Mouse (Mus musculus) spleen, postnatal 10 days (tissue): ENCODE data around the gene Zfp58.
"Not testable (repeated sequence)": the region's sequence is repeated elsewhere in the genome, so short reads cannot be mapped to it uniquely, and the experiment has no call there.

ENCODE experiments used
- DNase-seq, 2 experiments: peaks; one replicate each; pipeline ENCODE4 v3.0.0; 2021 to 2022; ENCODE audit warnings: low spot score in 2 of 2

Zfp58 gene

DNA sequence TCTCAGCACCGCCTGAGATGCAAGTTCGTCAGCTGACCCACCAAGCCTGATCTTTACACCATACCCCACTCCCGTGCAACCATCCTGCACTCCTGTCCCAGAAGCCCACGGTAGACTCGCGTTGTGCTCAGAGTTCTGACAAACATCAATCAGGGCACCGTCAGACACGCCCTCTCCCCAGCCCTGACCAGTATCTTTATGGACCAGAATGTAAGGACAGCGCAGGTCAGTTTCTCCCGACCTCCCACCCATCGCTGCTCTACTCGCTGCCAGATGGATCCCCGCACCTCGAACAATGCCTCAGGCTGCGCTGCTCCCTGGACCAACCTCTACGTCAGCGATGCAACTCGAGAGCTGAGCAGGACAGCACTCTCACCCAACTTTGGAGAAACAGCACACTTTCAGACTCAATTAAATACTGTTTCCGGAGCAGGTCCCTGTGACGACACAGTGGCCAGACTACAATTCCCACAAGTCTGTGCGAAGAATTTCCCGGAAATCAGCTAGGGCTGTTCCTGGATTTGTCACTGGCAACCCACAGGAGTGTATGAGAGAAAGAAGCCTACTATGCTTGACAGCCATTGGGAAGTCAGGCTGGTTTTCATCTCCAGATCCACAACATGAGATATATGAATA, at the start of gene Zfp58:
Zfp58 (minus strand) TSS at position 472 of the 636 bp plus-strand sequence.
- DNase-seq = peak; percentile 45 to 75

GRCm38 (mm10) chr13:67545941-67546340, 45.6 kb upstream of the Zfp58 start:
- no peak for DNase-seq

GRCm38 (mm10) chr13:67527049-67527730, 26.8 kb upstream of the Zfp58 start:
- no peak for DNase-seq

- peak; percentile 83 to 92 for DNase-seq
These were observed 25.5 kb upstream of the Zfp58 start, which contains the start of the genes Gm26965 and Zfp87 for GRCm38 (mm10) chr13:67525753-67526410. TSS of gene Gm26965 (minus strand) at chr13:67526151. TSS of gene Zfp87 (minus strand) at chr13:67526177.

- DNase-seq = no peak
These were observed 553 bp upstream of the Zfp58 start for GRCm38 (mm10) chr13:67500908-67501307.

DNA sequence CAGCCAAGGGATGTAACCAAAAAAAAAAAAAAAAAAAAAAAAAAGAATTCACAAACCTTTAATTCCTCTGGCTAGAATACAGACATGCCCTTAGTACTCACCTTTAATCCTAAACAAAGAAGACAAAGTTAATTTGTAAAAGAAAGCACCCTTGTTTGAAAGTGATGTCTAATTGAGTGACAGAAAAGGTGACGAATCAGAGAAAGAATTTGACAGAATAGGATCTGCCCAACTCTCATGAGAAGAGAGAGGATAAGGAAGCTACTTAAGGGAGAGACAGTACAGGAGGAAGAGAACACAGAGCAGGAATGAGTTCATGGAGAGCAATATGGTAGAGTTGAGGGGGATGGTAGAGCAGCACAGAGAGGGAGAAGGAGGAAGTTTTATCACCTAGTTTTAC, 4.7 kb downstream of the Zfp58 start:
- DNase-seq = no peak

- DNase-seq = peak in 1 of 2 experiments; percentile 14
These were observed 15.9 kb downstream of the Zfp58 start for GRCm38 (mm10) chr13:67484424-67484811.

DNA sequence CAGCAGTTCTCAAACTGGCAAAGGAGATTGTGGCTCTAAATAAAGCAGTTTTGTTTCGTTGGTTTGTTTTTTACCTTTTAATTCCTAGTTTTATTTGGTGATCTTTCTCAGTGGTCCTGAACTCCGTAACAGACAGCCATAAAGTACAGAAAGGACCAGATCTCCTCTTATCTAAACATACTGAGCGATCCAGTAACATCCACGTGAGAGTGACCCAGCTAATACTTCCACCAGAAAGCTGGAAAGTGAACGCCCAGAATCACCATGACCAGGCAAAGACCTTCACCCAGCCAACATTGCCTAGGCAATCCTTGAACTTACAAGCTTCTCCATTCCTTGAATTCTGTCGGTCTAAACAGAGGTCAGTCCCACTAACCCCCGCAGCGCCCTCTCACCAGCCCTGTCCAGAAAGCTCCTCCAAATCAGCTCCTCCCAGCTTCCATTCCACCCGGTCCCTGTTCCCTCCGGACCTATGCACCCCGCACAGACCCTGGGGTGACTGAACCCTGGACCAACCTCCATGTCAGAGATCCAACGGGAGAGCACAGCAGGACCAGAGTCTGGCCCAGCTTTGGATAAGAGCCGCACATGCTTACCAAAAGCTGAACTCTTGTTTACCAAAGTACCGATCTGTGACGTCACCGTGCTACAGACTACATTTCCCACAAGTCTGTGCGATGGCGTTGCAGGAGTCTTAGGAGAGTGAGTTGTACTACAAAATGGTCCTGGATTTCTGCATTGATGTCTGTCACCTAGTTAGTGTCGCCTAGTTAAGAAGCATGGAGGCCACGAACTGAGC, 16.5 kb downstream of the Zfp58 start, which contains the start of gene Zfp874b:
Zfp874b (minus strand) TSS at position 634 of the 799 bp plus-strand sequence.
- peak; percentile 86 to 90 for DNase-seq

- DNase-seq = no peak
These were observed 18.8 kb downstream of the Zfp58 start for GRCm38 (mm10) chr13:67481528-67481927.

GRCm38 (mm10) chr13:67469274-67469673, 31.1 kb downstream of the Zfp58 start:
- DNase-seq = no peak

GRCm38 (mm10) chr13:67463506-67464185, 36.7 kb downstream of the Zfp58 start:
- not testable (repeated sequence) for DNase-seq

DNA sequence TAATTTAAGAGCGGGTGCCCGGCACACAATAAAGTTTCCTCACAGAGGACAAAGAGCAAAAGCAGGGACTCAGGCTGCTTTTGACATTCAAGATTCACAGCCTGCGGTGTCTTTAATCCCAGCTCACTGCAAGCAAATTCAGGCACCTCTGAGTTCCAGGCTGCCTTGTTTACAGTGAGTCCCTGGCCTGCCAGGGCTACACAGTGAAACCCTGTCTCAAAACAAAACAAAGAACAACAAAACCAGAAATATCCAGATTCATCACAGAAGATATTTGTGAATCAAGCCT, 48.4 kb downstream of the Zfp58 start:
- no peak for DNase-seq

- peak; percentile 75 to 92 for DNase-seq
These were observed 49.0 kb downstream of the Zfp58 start, which contains the start of gene Zfp874a for GRCm38 (mm10) chr13:67451172-67452020. TSS of gene Zfp874a (minus strand) at chr13:67451624.
